In the genomic region with DNA sequence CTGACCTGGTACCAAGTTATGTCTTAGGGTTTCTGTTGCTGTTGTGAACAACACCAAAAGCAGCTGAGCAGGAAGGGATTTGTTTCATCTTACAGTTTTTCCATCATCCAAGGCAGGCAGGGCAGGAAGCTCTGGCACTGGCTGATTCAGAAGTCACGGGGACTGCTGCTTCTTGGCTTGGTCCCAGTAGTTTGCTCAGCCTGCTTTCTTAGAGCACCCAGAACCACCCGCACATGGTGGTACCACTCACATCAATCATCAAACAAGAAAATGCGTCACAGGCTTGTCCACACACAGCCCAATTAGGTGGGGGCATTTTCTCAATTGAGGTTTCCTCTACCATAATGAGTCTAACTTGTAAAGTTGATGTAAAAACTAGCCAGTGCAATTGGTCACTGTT, we compare ENCODE assay signal across 18 mouse cellular contexts. TPM values are rescaled to one million over a fixed set of nuclear protein-coding genes. Genes with fewer than 3 reads are reported as not detected.
DNase-seq lines count a peak whose midpoint lies in the region; ATAC-seq and TF ChIP-seq lines count a peak whose summit lies in the region.
"Had no signal": no experiment of that assay in that cellular context is flagged by ENCODE, and none has a peak within 500 bp of the region (broad histone marks: within the 10 kb centered on the region; RNA-seq: fewer than 3 reads in every experiment).

No protein-coding gene starts in this region.

- H3K4me1 ChIP-seq in embryonic facial prominence, embryonic 14.5 days (ENCODE audit: control insufficient read depth, insufficient read depth, low read length), result no peaks in the 10 kb centered on the region
- peaks cover 6% of the 10 kb centered on the region; the same call in 1 of the 2 replicates for H3K4me1 ChIP-seq in embryonic facial prominence, embryonic 10.5 days
- H3K4me1 ChIP-seq in heart, embryonic 14.5 days (ENCODE audit: control insufficient read depth in 2 of 2, insufficient read depth in 2 of 2, low read length in 2 of 2), result peaks cover 4 to 28% of the 10 kb centered on the region in 2 experiments
- H3K4me1 ChIP-seq in heart, embryonic 10.5 days, result peaks cover 13% of the 10 kb centered on the region; the same call in 1 of the 2 replicates
- H3K4me1 ChIP-seq in lung, postnatal 0 days (ENCODE audit: insufficient read depth, low read depth, low read length), result no peaks in the 10 kb centered on the region
- H3K4me1 ChIP-seq in embryonic fibroblast, embryonic 13.5 days (ENCODE audit: control insufficient read depth, insufficient read depth, low read length), result peaks cover 7% of the 10 kb centered on the region

- 63% methylated on average over 3 of the region's 3 CpGs for WGBS in embryonic facial prominence, embryonic 14.5 days
- 92% methylated on average over 3 of the region's 3 CpGs for WGBS in embryonic facial prominence, embryonic 10.5 days
- WGBS in heart, embryonic 14.5 days, result 59% methylated on average over 3 of the region's 3 CpGs
- WGBS in heart, embryonic 10.5 days, result 84% methylated on average over 3 of the region's 3 CpGs
- WGBS in lung, postnatal 0 days, result 46% methylated on average over 3 of the region's 3 CpGs

- no peak for TF ChIP-seq POLR2A in embryonic fibroblast, embryonic 13.5 days (IDR thresholded peaks at IDR 0.05; ENCODE audit: low read depth, low read length)

- TF ChIP-seq CTCF in lung, postnatal 0 days (IDR thresholded peaks at IDR 0.05), result no peak
- TF ChIP-seq CTCF in embryonic fibroblast, embryonic 13.5 days (IDR thresholded peaks at IDR 0.05; ENCODE audit: borderline replicate concordance, insufficient read depth, low read length), result no peak

- no peak overlapping the region for H3K27ac ChIP-seq in embryonic facial prominence, embryonic 14.5 days (replicated peaks; ENCODE audit: low read depth, low read length)
- H3K27ac ChIP-seq in embryonic facial prominence, embryonic 10.5 days (replicated peaks), result no peak overlapping the region
- H3K27ac ChIP-seq in heart, embryonic 14.5 days (replicated peaks in 1 of 2; ENCODE audit: control insufficient read depth in 1 of 2, insufficient read depth in 1 of 2, low read depth in 2 of 2, low read length in 2 of 2), result peak overlapping the region; percentile 34 to 35; a peak in 2 of 4 replicates
- H3K27ac ChIP-seq in heart, embryonic 10.5 days, result no peak overlapping the region
- no peak overlapping the region for H3K27ac ChIP-seq in lung, postnatal 0 days (ENCODE audit: low read length)
- 0 out of 2 replicates have a peak overlapping the region, but pooled peaks have one; percentile 4 for H3K27ac ChIP-seq in embryonic fibroblast, embryonic 13.5 days (ENCODE audit: insufficient read depth, low read length)
- H3K27ac ChIP-seq: embryonic facial prominence, embryonic 13.5 days; forebrain, embryonic 12.5 days; hindbrain, embryonic 15.5 days; lung, embryonic 15.5 days had no signal

- no peak overlapping the region for H3K9ac ChIP-seq in embryonic facial prominence, embryonic 14.5 days (ENCODE audit: low read depth, low read length)
- H3K9ac ChIP-seq in heart, embryonic 14.5 days (ENCODE audit: low read length), result no peak overlapping the region
- H3K9ac ChIP-seq in lung, postnatal 0 days (replicated peaks; ENCODE audit: low read depth), result no peak overlapping the region
- H3K9ac ChIP-seq: embryonic facial prominence, embryonic 13.5 days; forebrain, embryonic 12.5 days; hindbrain, embryonic 15.5 days; lung, embryonic 15.5 days had no signal

- H3K27me3 ChIP-seq in embryonic facial prominence, embryonic 14.5 days (replicated peaks; ENCODE audit: control insufficient read depth, insufficient read depth, low read length), result no peaks in the 10 kb centered on the region
- no peaks in the 10 kb centered on the region for H3K27me3 ChIP-seq in embryonic facial prominence, embryonic 10.5 days (replicated peaks; ENCODE audit: low read depth, poor library complexity, severe bottlenecking)
- no peaks in the 10 kb centered on the region for H3K27me3 ChIP-seq in heart, embryonic 14.5 days (ENCODE audit: control insufficient read depth, insufficient read depth, low read length)
- no peaks in the 10 kb centered on the region for H3K27me3 ChIP-seq in heart, embryonic 10.5 days (ENCODE audit: insufficient read depth, poor library complexity, severe bottlenecking)
- no peaks in the 10 kb centered on the region for H3K27me3 ChIP-seq in lung, postnatal 0 days (replicated peaks; ENCODE audit: insufficient read depth, low read length)
- H3K27me3 ChIP-seq: embryonic facial prominence, embryonic 13.5 days; forebrain, embryonic 12.5 days; hindbrain, embryonic 15.5 days; lung, embryonic 15.5 days had no signal

- DNase-seq in embryonic facial prominence, embryonic 14.5 days (ENCODE audit: low spot score), result peak; percentile 15
- no peak for DNase-seq in embryonic facial prominence, embryonic 10.5 days (ENCODE audit: low spot score)
- DNase-seq in heart, embryonic 10.5 days (ENCODE audit: low spot score), result no peak
- DNase-seq in lung, postnatal 0 days (ENCODE audit: low spot score), result peak; percentile 43
- DNase-seq in lung, postnatal 25 days (ENCODE audit: low spot score), result no peak
- no peak for DNase-seq in embryo, embryonic 10 days (ENCODE audit: low spot score)
- DNase-seq: adrenal gland, postnatal 14 days; cerebellum, postnatal 36 days; gastrocnemius, postnatal 10 days; kidney, adult 11 months; thymus, adult 2 months had no signal

- no peak for TF ChIP-seq EP300 in lung, postnatal 0 days (IDR thresholded peaks at IDR 0.05)

- H3K9me3 ChIP-seq in embryonic facial prominence, embryonic 14.5 days (ENCODE audit: control insufficient read depth, low read length), result no peaks in the 10 kb centered on the region
- H3K9me3 ChIP-seq in embryonic facial prominence, embryonic 10.5 days, result no peaks in the 10 kb centered on the region
- H3K9me3 ChIP-seq in heart, embryonic 14.5 days (ENCODE audit: control insufficient read depth, low read length), result no peaks in the 10 kb centered on the region
- H3K9me3 ChIP-seq in heart, embryonic 10.5 days, result no peaks in the 10 kb centered on the region
- no peaks in the 10 kb centered on the region for H3K9me3 ChIP-seq in lung, postnatal 0 days (ENCODE audit: low read length)
- H3K9me3 ChIP-seq: embryonic facial prominence, embryonic 13.5 days; forebrain, embryonic 12.5 days; hindbrain, embryonic 15.5 days; lung, embryonic 15.5 days had no signal

- peaks cover 72% of the 10 kb centered on the region for H3K36me3 ChIP-seq in embryonic facial prominence, embryonic 14.5 days (ENCODE audit: control insufficient read depth, insufficient read depth, low read length)
- peaks cover 85% of the 10 kb centered on the region for H3K36me3 ChIP-seq in embryonic facial prominence, embryonic 10.5 days (replicated peaks)
- peaks cover 72% of the 10 kb centered on the region for H3K36me3 ChIP-seq in heart, embryonic 14.5 days (ENCODE audit: control insufficient read depth, insufficient read depth, low read length)
- peaks cover 76% of the 10 kb centered on the region for H3K36me3 ChIP-seq in heart, embryonic 10.5 days
- peaks cover 17% of the 10 kb centered on the region for H3K36me3 ChIP-seq in lung, postnatal 0 days (ENCODE audit: insufficient read depth, low read length)

- H3K4me3 ChIP-seq in embryonic facial prominence, embryonic 14.5 days (ENCODE audit: low read depth, low read length), result no peak overlapping the region
- H3K4me3 ChIP-seq in embryonic facial prominence, embryonic 10.5 days, result no peak overlapping the region
- no peak overlapping the region for H3K4me3 ChIP-seq in heart, embryonic 14.5 days (ENCODE audit: control insufficient read depth in 1 of 2, insufficient read depth in 1 of 2, low read depth in 1 of 2, low read length in 2 of 2)
- H3K4me3 ChIP-seq in heart, embryonic 10.5 days, result no peak overlapping the region
- H3K4me3 ChIP-seq in lung, postnatal 0 days (ENCODE audit: low read depth, low read length), result no peak overlapping the region
- H3K4me3 ChIP-seq in embryonic fibroblast, embryonic 13.5 days (ENCODE audit: insufficient read depth, low read length), result no peak overlapping the region
- H3K4me3 ChIP-seq: embryonic facial prominence, embryonic 13.5 days; forebrain, embryonic 12.5 days; hindbrain, embryonic 15.5 days; lung, embryonic 15.5 days had no signal

- ATAC-seq in embryonic facial prominence, embryonic 14.5 days (ENCODE audit: low read depth), result no peak
- ATAC-seq in heart, embryonic 14.5 days (ENCODE audit: insufficient number of reproducible peaks, insufficient read depth, low FRiP score, low read depth), result no peak
- ATAC-seq in lung, postnatal 0 days, result no peak; the same call in 1 of the 2 replicates

- no peak overlapping the region for H3K4me2 ChIP-seq in embryonic facial prominence, embryonic 14.5 days (ENCODE audit: low read depth, low read length)
- H3K4me2 ChIP-seq in heart, embryonic 14.5 days (ENCODE audit: low read length), result no peak overlapping the region
- no peak overlapping the region for H3K4me2 ChIP-seq in lung, postnatal 0 days (replicated peaks; ENCODE audit: low read depth, low read length)
- H3K4me2 ChIP-seq: embryonic facial prominence, embryonic 13.5 days; forebrain, embryonic 12.5 days; hindbrain, embryonic 15.5 days; liver, embryonic 11.5 days; lung, embryonic 15.5 days had no signal

RNA-seq across cellular contexts. Expression of a gene that starts 13.3 kb away (rescaled TPM):
- polyA plus RNA-seq in embryonic facial prominence, embryonic 14.5 days (2014; fragmentation: Nextera tagmentation; extraction: Ambion mirVana), result 34.7 and 35.7 TPM in 2 replicates
- polyA plus RNA-seq in embryonic facial prominence, embryonic 10.5 days (2016; fragmentation: Nextera tagmentation; extraction: Ambion mirVana), result 31.9 and 32.8 TPM in 2 replicates
- polyA plus RNA-seq in heart, embryonic 14.5 days (2014; fragmentation: Nextera tagmentation; extraction: Ambion mirVana), result 14.6 and 16.8 TPM in 2 replicates
- 19.0 and 21.6 TPM in 2 replicates for polyA plus RNA-seq in heart, embryonic 10.5 days (2016; fragmentation: Nextera tagmentation; extraction: Ambion mirVana)
- 10.4 and 10.5 TPM in 2 replicates for polyA plus RNA-seq in lung, postnatal 0 days (2015; fragmentation: Nextera tagmentation; extraction: Ambion mirVana)
- polyA plus RNA-seq in embryonic fibroblast, embryonic 13.5 days (2011; ENCODE audit: insufficient read length, low read depth, missing spikeins), result 96.4 and 135 TPM in 2 replicates

Comparison
In these comparisons a context has a peak if more than half of its experiments do, and no peak if none do; other contexts are left out.
1. DNase-seq: peak in embryonic facial prominence, embryonic 14.5 days (single experiment) and lung, postnatal 0 days (single experiment); none in embryonic facial prominence, embryonic 10.5 days (single experiment), heart, embryonic 10.5 days (single experiment), lung, postnatal 25 days (single experiment) and embryo, embryonic 10 days (single experiment).
2. H3K27ac ChIP-seq: peak in heart, embryonic 14.5 days (2 of 2) and embryonic fibroblast, embryonic 13.5 days (single experiment); none in embryonic facial prominence, embryonic 14.5 days (single experiment), embryonic facial prominence, embryonic 10.5 days (single experiment), heart, embryonic 10.5 days (single experiment) and lung, postnatal 0 days (single experiment).